Mouse (Mus musculus) kidney, adult 2 months (tissue): ENCODE data around the gene Palb2.

Experiments used
- CTCF ChIP-seq: fragments of 200-500 bp; conservative IDR thresholded peaks from 2 replicates; pipeline ENCODE4 v1.5.1; 2011; ENCODE audit warnings: low read depth, mild to moderate bottlenecking, control low read depth, low read length, moderate library complexity, mixed read lengths; ENCODE audit not compliant: insufficient read depth, insufficient read length
- POLR2A ChIP-seq: fragments of 200-500 bp; IDR thresholded peaks from one replicate; pipeline ENCODE4 v1.6.1; 2011; ENCODE audit warnings: low read depth, low read length, control low read depth

GRCm38 (mm10) chr7:122170705-122171104, 37.9 kb upstream of the Palb2 start:
- no peak for TF ChIP-seq CTCF
- no peak for TF ChIP-seq POLR2A
